Mouse (Mus musculus) CD4-positive, CD25-positive, alpha-beta regulatory T cell, adult 2 months (primary cell): Measurements from ENCODE around the gene Ascc1.

Source experiments
- DNase-seq: peaks from one replicate; pipeline ENCODE4 v3.0.0-alpha.2; 2012; ENCODE audit warnings: low read depth, low spot score

The Ascc1 gene

GRCm38 (mm10) chr10:60016223-60016622 is 13.6 kb downstream of the Ascc1 start:
- no peak for DNase-seq

GRCm38 (mm10) chr10:60019299-60019698 is 16.7 kb downstream of the Ascc1 start:
- DNase-seq, result no peak

- DNase-seq, result no peak
Measured at GRCm38 (mm10) chr10:60023751-60024150, 21.1 kb downstream of the Ascc1 start.

GRCm38 (mm10) chr10:60026759-60027395 is 24.3 kb downstream of the Ascc1 start:
- DNase-seq, result no peak

GRCm38 (mm10) chr10:60027619-60028084 is 25.0 kb downstream of the Ascc1 start:
- DNase-seq, result peak; percentile 47

GRCm38 (mm10) chr10:60028181-60028580 is 25.6 kb downstream of the Ascc1 start:
- peak; percentile 75 for DNase-seq

GRCm38 (mm10) chr10:60028979-60029378 is 26.4 kb downstream of the Ascc1 start:
- no peak for DNase-seq

GRCm38 (mm10) chr10:60029387-60029786 is 26.8 kb downstream of the Ascc1 start:
- DNase-seq, result peak; percentile 42

GRCm38 (mm10) chr10:60031562-60031961 is 29.0 kb downstream of the Ascc1 start:
- DNase-seq, result no peak

GRCm38 (mm10) chr10:60031985-60032384 is 29.4 kb downstream of the Ascc1 start:
- DNase-seq, result no peak

GRCm38 (mm10) chr10:60032622-60033021 is 30.0 kb downstream of the Ascc1 start:
- DNase-seq, result no peak

GRCm38 (mm10) chr10:60033064-60033463 is 30.5 kb downstream of the Ascc1 start:
- DNase-seq, result no peak

- DNase-seq, result no peak
Measured at GRCm38 (mm10) chr10:60034621-60035020, 32.0 kb downstream of the Ascc1 start.

- DNase-seq, result no peak
Measured at GRCm38 (mm10) chr10:60035744-60036143, 33.1 kb downstream of the Ascc1 start.

- no peak for DNase-seq
Measured at GRCm38 (mm10) chr10:60042350-60042922, 39.8 kb downstream of the Ascc1 start.

GRCm38 (mm10) chr10:60046696-60047095 is 44.1 kb downstream of the Ascc1 start:
- DNase-seq, result no peak

GRCm38 (mm10) chr10:60050581-60050980 is 48.0 kb downstream of the Ascc1 start:
- DNase-seq, result no peak

- DNase-seq, result no peak
Measured at GRCm38 (mm10) chr10:60053073-60053472, 50.5 kb downstream of the Ascc1 start.

- no peak for DNase-seq
Measured at GRCm38 (mm10) chr10:60062173-60062572, 59.6 kb downstream of the Ascc1 start.

GRCm38 (mm10) chr10:60062931-60063330 is 60.3 kb downstream of the Ascc1 start:
- no peak for DNase-seq

GRCm38 (mm10) chr10:60066524-60066923 is 63.9 kb downstream of the Ascc1 start:
- peak; percentile 76 for DNase-seq

- no peak for DNase-seq
Measured at GRCm38 (mm10) chr10:60075159-60075558, 72.6 kb downstream of the Ascc1 start.

GRCm38 (mm10) chr10:60077226-60077625 is 74.6 kb downstream of the Ascc1 start:
- no peak for DNase-seq
